Mouse (Mus musculus): Measurements from ENCODE around the gene Tfap2d.

GRCm38 (mm10) chr1:19207611-19208010 is 104.8 kb downstream of the Tfap2d start:
- no peak for TF ChIP-seq GATA1 (IDR thresholded peaks at IDR 0.05; ENCODE audit: borderline replicate concordance, low read length)
- TF ChIP-seq FLI1 (IDR thresholded peaks at IDR 0.05; ENCODE audit: low read length) = no peak

All from megakaryocyte, embryonic 14.5 days (primary cell).